Mouse (Mus musculus) natural killer cell, adult 2 months (primary cell): ENCODE results near the gene Sept11.

Source experiments
- DNase-seq, 2 experiments: peaks; one replicate each; pipeline ENCODE4 v3.0.0; 2022; ENCODE audit warnings: low spot score in 2 of 2

Gene Sept11

GRCm38 (mm10) chr5:93126930-93127562 is 33.8 kb downstream of the Sept11 start:
- DNase-seq = no peak

GRCm38 (mm10) chr5:93127722-93128121 is 34.5 kb downstream of the Sept11 start:
- DNase-seq = no peak

GRCm38 (mm10) chr5:93128765-93129164 is 35.5 kb downstream of the Sept11 start:
- no peak for DNase-seq

- no peak for DNase-seq
Observed at GRCm38 (mm10) chr5:93129953-93130352, 36.7 kb downstream of the Sept11 start.

GRCm38 (mm10) chr5:93131401-93131800 is 38.2 kb downstream of the Sept11 start:
- DNase-seq = no peak

GRCm38 (mm10) chr5:93133445-93134244 is 40.4 kb downstream of the Sept11 start:
- DNase-seq = peak; percentile 29 to 57

GRCm38 (mm10) chr5:93135368-93136107 is 42.3 kb downstream of the Sept11 start:
- DNase-seq = no peak

- peak; percentile 74 to 85 for DNase-seq
Observed at GRCm38 (mm10) chr5:93136956-93137586, 43.8 kb downstream of the Sept11 start.

GRCm38 (mm10) chr5:93139350-93139749 is 46.1 kb downstream of the Sept11 start:
- DNase-seq = no peak

GRCm38 (mm10) chr5:93140747-93141146 is 47.5 kb downstream of the Sept11 start:
- DNase-seq = no peak

- DNase-seq = no peak
Observed at GRCm38 (mm10) chr5:93143360-93144091, 50.3 kb downstream of the Sept11 start.

- DNase-seq = no peak
Observed at GRCm38 (mm10) chr5:93144874-93145273, 51.6 kb downstream of the Sept11 start.

- DNase-seq = no peak
Observed at GRCm38 (mm10) chr5:93145504-93145903, 52.3 kb downstream of the Sept11 start.

GRCm38 (mm10) chr5:93149969-93150777 is 56.9 kb downstream of the Sept11 start:
- no peak for DNase-seq

GRCm38 (mm10) chr5:93151985-93152384 is 58.7 kb downstream of the Sept11 start:
- DNase-seq = peak; percentile 39 to 49

GRCm38 (mm10) chr5:93152451-93152850 is 59.2 kb downstream of the Sept11 start:
- peak; percentile 38 to 43 for DNase-seq

- no peak for DNase-seq
Observed at GRCm38 (mm10) chr5:93154401-93154800, 61.2 kb downstream of the Sept11 start.

GRCm38 (mm10) chr5:93163541-93163940 is 70.3 kb downstream of the Sept11 start:
- peak in 1 of 2 experiments; percentile 12 for DNase-seq

- no peak for DNase-seq
Observed at GRCm38 (mm10) chr5:93167919-93168516, 74.8 kb downstream of the Sept11 start.

GRCm38 (mm10) chr5:93168654-93169053 is 75.4 kb downstream of the Sept11 start:
- no peak for DNase-seq
